Comparison of ENCODE assay signal across 20 mouse cellular contexts in genomic region chr13:16668652-16669051, GRCm38 (mm10).
DNase-seq lines count a peak whose midpoint lies in the region; TF ChIP-seq lines count a peak whose summit lies in the region.
"Had no signal": no experiment of that assay in that cellular context is flagged by ENCODE, and none has a peak within 500 bp of the region (broad histone marks: within the 10 kb centered on the region; RNA-seq: fewer than 3 reads in every experiment).

No protein-coding gene starts in this region.

- no peak overlapping the region for H3ac ChIP-seq in C2C12 (ENCODE audit: control insufficient read depth, insufficient read length, low read depth)

- no peaks in the 10 kb centered on the region for H3K36me3 ChIP-seq in C2C12 (ENCODE audit: control insufficient read depth, insufficient read depth)
- no peaks in the 10 kb centered on the region for H3K36me3 ChIP-seq in limb, embryonic 10.5 days
- H3K36me3 ChIP-seq: embryonic facial prominence, embryonic 13.5 days; embryonic facial prominence, embryonic 15.5 days; forebrain, embryonic 15.5 days had no signal

- DNase-seq in 3T3-L1 (ENCODE audit: low read depth, low spot score): peak; percentile 52
- no peak for DNase-seq in limb, embryonic 10.5 days (ENCODE audit: low spot score)
- no peak for DNase-seq in layer of hippocampus, adult 8-10 months (ENCODE audit: low spot score in 2 of 2)
- DNase-seq: adrenal gland, adult 2 months; adrenal gland, postnatal 10 days; adrenal gland, postnatal 25 days; B cell, adult 2 months; cerebellum, adult 11-12 months; cerebellum, adult 8-10 months; cerebellum, adult 9-11 months; cerebellum, postnatal 14 days; cerebellum, postnatal 36 days; embryo, embryonic 11 days; forebrain, postnatal 0 days had no signal

- H3K4me1 ChIP-seq in embryonic fibroblast, embryonic 13.5 days (ENCODE audit: control insufficient read depth, insufficient read depth, low read length): peaks cover 3% of the 10 kb centered on the region; the same call in 1 of the 2 replicates
- no peaks in the 10 kb centered on the region for H3K4me1 ChIP-seq in limb, embryonic 10.5 days
- H3K4me1 ChIP-seq: embryonic facial prominence, embryonic 13.5 days; embryonic facial prominence, embryonic 15.5 days; forebrain, embryonic 13.5 days; forebrain, embryonic 15.5 days had no signal

- no peak for TF ChIP-seq POLR2A in embryonic fibroblast, embryonic 13.5 days (IDR thresholded peaks at IDR 0.05; ENCODE audit: low read depth, low read length)

- TF ChIP-seq CTCF in C2C12 (IDR thresholded peaks at IDR 0.05; ENCODE audit: control insufficient read depth, insufficient read depth, insufficient read length): no peak
- TF ChIP-seq CTCF in embryonic fibroblast, embryonic 13.5 days (IDR thresholded peaks at IDR 0.05; ENCODE audit: borderline replicate concordance, insufficient read depth, low read length): no peak

- H3K79me2 ChIP-seq in C2C12 (ENCODE audit: control insufficient read depth, insufficient read depth): no peaks in the 10 kb centered on the region

- H3K27me3 ChIP-seq in C2C12 (ENCODE audit: control insufficient read depth, insufficient read depth, insufficient read length): no peaks in the 10 kb centered on the region
- no peaks in the 10 kb centered on the region for H3K27me3 ChIP-seq in limb, embryonic 10.5 days (ENCODE audit: low read depth, poor library complexity, severe bottlenecking)
- H3K27me3 ChIP-seq: embryonic facial prominence, embryonic 13.5 days; embryonic facial prominence, embryonic 15.5 days; forebrain, embryonic 13.5 days; forebrain, embryonic 15.5 days had no signal

- H3K4me3 ChIP-seq in C2C12 (ENCODE audit: insufficient read depth, poor library complexity, severe bottlenecking): no peak overlapping the region
- H3K4me3 ChIP-seq in embryonic fibroblast, embryonic 13.5 days (ENCODE audit: insufficient read depth, low read length): no peak overlapping the region
- no peak overlapping the region for H3K4me3 ChIP-seq in limb, embryonic 10.5 days
- H3K4me3 ChIP-seq: embryonic facial prominence, embryonic 13.5 days; embryonic facial prominence, embryonic 15.5 days; forebrain, embryonic 13.5 days; forebrain, embryonic 15.5 days had no signal

- H3K27ac ChIP-seq in embryonic fibroblast, embryonic 13.5 days (ENCODE audit: insufficient read depth, low read length): peak overlapping the region; percentile 61; the same call in 1 of the 2 replicates
- H3K27ac ChIP-seq in limb, embryonic 10.5 days: no peak overlapping the region
- H3K27ac ChIP-seq: embryonic facial prominence, embryonic 13.5 days; embryonic facial prominence, embryonic 15.5 days; forebrain, embryonic 13.5 days; forebrain, embryonic 15.5 days had no signal

- H3K79me3 ChIP-seq in C2C12 (ENCODE audit: low read depth): no peaks in the 10 kb centered on the region

- WGBS in limb, embryonic 10.5 days: 87% methylated on average over 1 of the region's 1 CpGs

- H3K9me3 ChIP-seq in limb, embryonic 10.5 days (replicated peaks): no peaks in the 10 kb centered on the region
- H3K9me3 ChIP-seq: embryonic facial prominence, embryonic 13.5 days; embryonic facial prominence, embryonic 15.5 days; forebrain, embryonic 13.5 days; forebrain, embryonic 15.5 days had no signal

TF ChIP-seq in C2C12, 6 proteins besides CTCF, POLR2A, EP300 and RAD21:
- TF ChIP-seq FOSL1 (IDR thresholded peaks at IDR 0.05; ENCODE audit: insufficient read depth, low read length, poor library complexity, severe bottlenecking): peak; percentile 54
- TF ChIP-seq MYOD1 (IDR thresholded peaks at IDR 0.05; ENCODE audit: control insufficient read depth, insufficient read length, low read depth): peak; percentile 36
- TF ChIP-seq MAX (IDR thresholded peaks at IDR 0.05): peak; percentile 48
- TF ChIP-seq USF1 (IDR thresholded peaks at IDR 0.05; ENCODE audit: low read depth): no peak
